In genomic region chr17:73301258-73302050, GRCm38 (mm10) we compare ENCODE assay signal across 8 mouse cellular contexts.
DNase-seq lines count a peak whose midpoint lies in the region; ATAC-seq lines count a peak whose summit lies in the region.

No protein-coding gene starts in this region.

- ATAC-seq in frontal cortex, adult (ENCODE audit: low TSS enrichment), result peak; percentile 68
- ATAC-seq in hindbrain, embryonic 15.5 days (ENCODE audit: low FRiP score, low read depth), result peak; percentile 15; the same call in 1 of the 2 replicates
- peak; percentile 71 for ATAC-seq in megakaryocyte, adult 5-6 weeks (ENCODE audit: poor library complexity, severe bottlenecking)

- no peaks in the 10 kb centered on the region for H3K36me3 ChIP-seq in hindbrain, embryonic 15.5 days

- WGBS in hindbrain, embryonic 15.5 days, result 42% methylated on average over 15 of the region's 15 CpGs

- no peak overlapping the region for H3K27ac ChIP-seq in hindbrain, embryonic 15.5 days (replicated peaks)

- peaks cover 16% of the 10 kb centered on the region for H3K4me1 ChIP-seq in hindbrain, embryonic 15.5 days (replicated peaks)

- DNase-seq in adrenal gland, adult (ENCODE audit: inconsistent age in 2 of 2, low spot score in 1 of 2), result peak; percentile 51 to 91
- no peak for DNase-seq in adrenal gland, postnatal 25 days
- peak; percentile 23 for DNase-seq in cerebellum, adult 11-12 months
- DNase-seq in left cerebral cortex, adult 18-20 months (ENCODE audit: low spot score in 2 of 2), result peak; percentile 72 to 75
- DNase-seq in right cerebral cortex, postnatal 14 days, result peak; percentile 62

- H3K9me3 ChIP-seq in hindbrain, embryonic 15.5 days, result no peaks in the 10 kb centered on the region

- H3K4me2 ChIP-seq in hindbrain, embryonic 15.5 days, result no peak overlapping the region

- H3K9ac ChIP-seq in hindbrain, embryonic 15.5 days, result no peak overlapping the region

- no peak overlapping the region for H3K4me3 ChIP-seq in hindbrain, embryonic 15.5 days

- no peaks in the 10 kb centered on the region for H3K27me3 ChIP-seq in hindbrain, embryonic 15.5 days

Comparison
In these comparisons a context has a peak if more than half of its experiments do, and no peak if none do; other contexts are left out.
1. ATAC-seq: peak in every context shown above with its lines; median percentile 71 in megakaryocyte, adult 5-6 weeks; 68 in frontal cortex, adult; 15 in hindbrain, embryonic 15.5 days.